ENCODE assay signal across 10 mouse cellular contexts in genomic region chr12:107969841-107970371, GRCm38 (mm10). TPM values are rescaled to one million over a fixed set of nuclear protein-coding genes. Genes with fewer than 3 reads are reported as not detected.
DNase-seq lines count a peak whose midpoint lies in the region; ATAC-seq and TF ChIP-seq lines count a peak whose summit lies in the region.
"Had no signal": no experiment of that assay in that cellular context is flagged by ENCODE, and none has a peak within 500 bp of the region (broad histone marks: within the 10 kb centered on the region; RNA-seq: fewer than 3 reads in every experiment).

No protein-coding gene starts in this region.

- H3K4me1 ChIP-seq in liver, postnatal 0 days (ENCODE audit: insufficient read depth) = no peaks in the 10 kb centered on the region
- H3K4me1 ChIP-seq: megakaryocyte, embryonic 14.5 days had no signal

- H3K9ac ChIP-seq in liver, postnatal 0 days (replicated peaks) = no peak overlapping the region
- H3K9ac ChIP-seq: stomach, embryonic 15.5 days had no signal

- H3K9me3 ChIP-seq in liver, postnatal 0 days (ENCODE audit: low read length) = no peaks in the 10 kb centered on the region
- H3K9me3 ChIP-seq: stomach, embryonic 15.5 days had no signal

- H3K36me3 ChIP-seq in liver, postnatal 0 days (replicated peaks; ENCODE audit: insufficient read depth, low read length) = no peaks in the 10 kb centered on the region
- H3K36me3 ChIP-seq: stomach, embryonic 15.5 days had no signal

- no peak overlapping the region for H3K4me2 ChIP-seq in liver, postnatal 0 days (ENCODE audit: low read depth, low read length)
- H3K4me2 ChIP-seq: stomach, embryonic 15.5 days had no signal

- WGBS in liver, postnatal 0 days (ENCODE audit: insufficient replicate concordance) = 45% methylated on average over 18 of the region's 18 CpGs

- H3K27me3 ChIP-seq in liver, postnatal 0 days (ENCODE audit: insufficient read depth, low read length) = no peaks in the 10 kb centered on the region
- H3K27me3 ChIP-seq: stomach, embryonic 15.5 days had no signal

- no peak for TF ChIP-seq CTCF in liver, postnatal 0 days (IDR thresholded peaks at IDR 0.05; ENCODE audit: low read depth)

- no peak for TF ChIP-seq EP300 in liver, postnatal 0 days (IDR thresholded peaks at IDR 0.05; ENCODE audit: low read depth)

- no peak overlapping the region for H3K27ac ChIP-seq in liver, postnatal 0 days (ENCODE audit: low read depth)
- H3K27ac ChIP-seq: stomach, embryonic 15.5 days had no signal

- DNase-seq in right cerebral cortex, adult 18-20 months = peak; percentile 87
- no peak for DNase-seq in right cerebral cortex, postnatal 25 days
- DNase-seq in frontal cortex, postnatal 36 days (ENCODE audit: low spot score in 2 of 2) = peak; percentile 73 to 79
- DNase-seq in left cerebral cortex, postnatal 4 days = peak; percentile 47
- peak; percentile 59 for DNase-seq in telencephalon, adult 2 months (ENCODE audit: low read depth, low spot score)
- no peak for DNase-seq in liver, postnatal 0 days
- DNase-seq in kidney, adult 8-10 months = no peak

- no peak for ATAC-seq in megakaryocyte, adult 5-6 weeks (ENCODE audit: poor library complexity, severe bottlenecking)
- no peak for ATAC-seq in liver, postnatal 0 days

- no peak overlapping the region for H3K4me3 ChIP-seq in liver, postnatal 0 days (ENCODE audit: low read depth, low read length)
- H3K4me3 ChIP-seq: megakaryocyte, embryonic 14.5 days; stomach, embryonic 15.5 days had no signal

- intact Hi-C loops in left cerebral cortex, postnatal 4 days (cut with DNase I) = no loop called here

RNA-seq across cellular contexts. Expression of gene Bcl11b, which starts 33.5 kb away (rescaled TPM):
- total RNA-seq in left cerebral cortex, postnatal 4 days (2021) = 100 to 1,000 TPM; 125 to 127 TPM
- total RNA-seq in megakaryocyte, adult 5-6 weeks (2015) = 0.38 and 0.39 TPM in 2 replicates
- total RNA-seq in megakaryocyte, adult 5-6 weeks (2017) = 0.28 and 0.33 TPM in 2 replicates
- polyA plus RNA-seq in liver, postnatal 0 days (2015; fragmentation: Nextera tagmentation; extraction: Ambion mirVana) = 0.02 TPM in 1 of 2 replicates, not detected in the other

Comparison
In these comparisons a context has a peak if more than half of its experiments do, and no peak if none do; other contexts are left out.
1. DNase-seq: peak in right cerebral cortex, adult 18-20 months (single experiment), frontal cortex, postnatal 36 days (2 of 2), left cerebral cortex, postnatal 4 days (single experiment) and telencephalon, adult 2 months (single experiment); none in right cerebral cortex, postnatal 25 days (single experiment), liver, postnatal 0 days (single experiment) and kidney, adult 8-10 months (0 of 2).
2. RNA of gene Bcl11b, which starts 33.5 kb away (total RNA-seq): 125 to 127 TPM in left cerebral cortex, postnatal 4 days; 0.28 to 0.39 TPM in megakaryocyte, adult 5-6 weeks; every median in the first group is over 10 times any median in the second.